Mouse (Mus musculus): ENCODE results near the gene Cyp24a1.

The Cyp24a1 gene

GRCm38 (mm10) chr2:170497091-170497566 is at the start of gene Cyp24a1:
TSS of gene Cyp24a1 (minus strand) at chr2:170497145.
- DNase-seq: peak; percentile 64

DNA sequence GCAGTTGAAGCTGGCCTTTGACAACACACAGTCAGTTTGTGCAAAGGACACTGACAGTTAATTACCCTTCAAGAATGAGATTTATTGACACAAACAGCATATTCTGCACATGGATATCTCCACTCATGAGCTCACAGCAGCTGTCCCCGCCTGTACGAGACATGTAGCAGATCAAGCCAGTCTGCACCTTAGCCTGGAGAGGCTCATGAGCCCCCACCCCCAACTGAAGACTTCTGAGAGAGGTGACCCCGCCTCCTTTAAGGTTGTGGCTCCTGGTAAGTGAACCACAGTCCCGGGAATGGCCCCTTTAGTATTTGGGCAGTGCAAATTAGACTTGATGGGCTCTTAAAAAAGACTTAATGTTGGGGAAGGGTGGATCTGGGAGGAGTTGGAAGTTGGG is 48.8 kb upstream of the Cyp24a1 start:
- DNase-seq: no peak

DNA sequence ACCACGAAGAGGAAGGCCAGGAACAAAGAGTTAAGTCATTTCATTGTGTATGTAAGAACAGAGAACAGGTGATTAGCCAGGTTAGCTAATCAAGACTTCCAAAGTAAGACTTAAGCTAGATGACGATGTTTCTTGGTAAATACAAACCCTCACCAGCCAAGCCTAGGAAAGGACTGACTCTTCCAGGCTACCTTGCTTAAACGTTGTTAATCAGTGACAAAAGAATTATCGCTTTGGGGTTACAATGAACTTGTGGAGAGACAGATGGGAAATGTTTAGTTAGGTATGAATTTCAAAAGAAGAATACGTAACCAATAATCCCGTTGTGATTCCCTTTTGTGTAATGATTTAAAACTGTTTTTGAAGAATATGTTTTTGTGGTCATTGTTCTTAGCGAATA is 48.0 kb upstream of the Cyp24a1 start:
- no peak for DNase-seq

DNA sequence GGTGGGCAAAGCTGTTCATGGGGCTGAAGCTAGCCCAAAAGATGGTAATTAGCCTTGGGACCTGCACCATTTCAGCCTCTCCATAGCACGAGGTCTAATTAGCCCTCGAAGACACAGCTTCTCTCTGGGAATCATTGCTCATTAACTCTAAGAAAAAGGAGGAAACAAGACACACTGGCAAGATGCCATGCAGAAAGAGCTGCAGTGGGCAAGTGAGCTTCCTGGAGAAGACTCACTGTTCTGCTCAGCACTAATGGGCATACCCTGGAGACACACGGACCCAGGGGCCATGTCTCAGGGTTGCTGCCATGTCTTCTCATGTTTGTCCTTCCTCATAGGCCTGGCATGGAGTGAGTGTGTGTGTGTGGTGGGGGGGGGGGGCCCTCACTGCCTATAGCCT is 47.2 kb upstream of the Cyp24a1 start:
- no peak for DNase-seq

- DNase-seq: no peak
Measured at GRCm38 (mm10) chr2:170543625-170544024, 46.7 kb upstream of the Cyp24a1 start.

- DNase-seq: no peak
Measured at GRCm38 (mm10) chr2:170539211-170539610, 42.3 kb upstream of the Cyp24a1 start.

DNA sequence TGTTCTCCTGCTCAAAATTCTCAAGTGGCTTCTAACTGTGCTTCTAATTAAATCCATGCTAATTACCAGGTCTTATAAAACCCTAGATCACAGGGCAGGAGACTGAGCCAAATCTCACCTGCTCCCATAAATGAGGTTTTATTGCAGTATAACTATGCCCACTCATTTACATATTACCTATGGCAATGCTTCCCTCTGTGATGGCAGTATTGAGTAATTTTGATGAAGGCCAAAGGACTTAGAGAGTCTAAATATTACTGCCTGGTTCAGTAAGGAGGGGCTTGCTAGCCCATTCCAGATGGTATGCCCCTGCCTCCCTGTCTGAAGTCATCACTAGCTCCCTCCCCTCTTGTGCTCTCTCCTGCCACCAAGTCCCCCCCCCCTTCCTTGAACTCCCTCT is 38.9 kb upstream of the Cyp24a1 start:
- DNase-seq: no peak

- no peak for DNase-seq
Measured at GRCm38 (mm10) chr2:170534803-170535174, 37.8 kb upstream of the Cyp24a1 start.

DNA sequence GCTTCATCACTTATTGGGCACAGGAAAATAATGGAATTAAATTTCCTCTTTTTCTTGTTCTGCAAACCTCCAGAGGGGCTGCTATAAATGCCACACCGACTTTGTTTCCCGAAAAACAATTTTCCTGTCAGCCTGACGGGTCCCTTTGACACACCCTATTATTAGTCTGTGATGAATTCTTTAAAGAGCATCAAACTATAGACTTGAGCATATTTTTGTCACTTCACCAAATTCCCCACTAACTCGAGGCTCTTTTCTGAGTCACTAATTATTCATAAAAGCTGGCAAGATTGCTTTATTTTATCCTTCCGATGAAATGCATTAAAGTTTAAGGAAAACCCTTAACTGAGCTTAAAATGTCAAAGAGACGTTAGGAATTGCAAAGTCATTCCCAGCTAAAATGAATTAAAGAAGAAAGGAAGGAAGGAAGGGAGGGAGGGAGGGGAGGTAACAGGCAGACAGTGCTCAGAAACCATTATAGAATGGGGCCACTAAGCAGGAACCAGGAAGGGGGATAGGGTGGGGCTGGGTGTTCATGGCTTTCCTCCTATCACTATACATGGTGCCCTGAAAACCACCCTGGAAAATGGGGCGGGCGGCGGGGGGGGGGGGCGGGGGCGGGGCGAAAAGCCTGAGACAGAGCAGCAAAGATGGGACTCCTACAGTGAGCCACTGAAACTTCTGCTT is 37.3 kb upstream of the Cyp24a1 start:
- no peak for DNase-seq

- DNase-seq: no peak
Measured at GRCm38 (mm10) chr2:170530256-170530655, 33.3 kb upstream of the Cyp24a1 start.

DNA sequence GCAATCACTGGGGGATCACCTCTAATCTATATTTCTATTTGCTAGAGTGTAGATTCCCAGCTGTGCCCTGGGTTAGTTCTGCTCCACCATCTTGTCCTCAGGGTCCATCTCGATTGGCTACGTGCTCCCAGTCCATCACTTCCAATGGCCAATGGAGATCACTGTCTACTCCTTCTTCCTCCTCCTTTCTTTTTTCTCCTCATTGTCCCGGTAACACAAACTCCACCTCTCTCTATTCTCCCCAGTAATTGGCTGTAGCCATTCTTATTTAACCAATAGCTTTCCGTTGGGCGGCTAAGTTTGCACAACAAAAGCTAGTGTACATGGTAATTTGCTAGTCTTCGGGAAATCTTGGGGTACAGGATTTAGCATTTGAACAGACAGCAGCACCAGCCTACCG is 32.8 kb upstream of the Cyp24a1 start:
- DNase-seq: no peak

DNA sequence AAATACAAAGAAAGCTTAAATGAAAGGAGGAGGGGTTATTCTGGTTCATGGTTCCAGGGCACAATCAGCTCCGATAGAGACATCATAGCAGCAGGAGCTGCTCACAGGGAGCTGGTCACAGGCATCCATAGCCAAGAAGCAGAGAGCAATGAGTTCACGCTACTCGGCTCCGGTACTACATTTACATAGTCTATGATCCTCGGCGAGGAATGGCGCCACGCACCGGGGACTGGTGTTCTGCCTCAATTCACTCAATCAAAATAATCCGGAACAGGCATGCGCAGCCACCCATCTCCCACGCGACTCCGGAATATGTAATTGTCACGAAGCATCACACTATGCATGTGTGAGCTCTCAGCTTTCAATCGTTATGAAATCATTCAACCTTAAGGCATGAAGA is 31.1 kb upstream of the Cyp24a1 start:
- DNase-seq: no peak

DNA sequence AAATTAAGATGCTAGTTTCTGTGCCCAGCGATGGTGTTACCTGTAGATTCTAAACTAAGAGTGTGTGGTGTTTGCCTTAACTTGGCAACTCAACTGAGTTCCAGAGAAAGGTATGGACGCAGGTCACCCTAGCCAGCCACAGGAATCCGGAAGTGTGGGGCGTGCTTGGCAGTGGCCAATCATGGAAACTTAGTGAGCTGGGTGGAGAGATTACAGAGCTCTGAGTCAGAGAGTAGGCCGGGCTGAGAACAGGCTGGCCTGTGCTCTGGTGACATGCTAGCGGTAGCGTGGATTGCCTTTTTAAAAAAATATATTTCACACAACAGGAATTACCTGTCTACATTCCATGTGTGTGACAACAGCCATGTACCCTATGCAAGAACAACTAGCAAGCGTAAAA is 29.6 kb upstream of the Cyp24a1 start:
- DNase-seq: no peak

GRCm38 (mm10) chr2:170520321-170520971 is 23.5 kb upstream of the Cyp24a1 start:
- DNase-seq: peak; percentile 79

GRCm38 (mm10) chr2:170513756-170514155 is 16.8 kb upstream of the Cyp24a1 start:
- no peak for DNase-seq

GRCm38 (mm10) chr2:170511073-170511891 is 14.3 kb upstream of the Cyp24a1 start:
- DNase-seq: peak; percentile 94

DNA sequence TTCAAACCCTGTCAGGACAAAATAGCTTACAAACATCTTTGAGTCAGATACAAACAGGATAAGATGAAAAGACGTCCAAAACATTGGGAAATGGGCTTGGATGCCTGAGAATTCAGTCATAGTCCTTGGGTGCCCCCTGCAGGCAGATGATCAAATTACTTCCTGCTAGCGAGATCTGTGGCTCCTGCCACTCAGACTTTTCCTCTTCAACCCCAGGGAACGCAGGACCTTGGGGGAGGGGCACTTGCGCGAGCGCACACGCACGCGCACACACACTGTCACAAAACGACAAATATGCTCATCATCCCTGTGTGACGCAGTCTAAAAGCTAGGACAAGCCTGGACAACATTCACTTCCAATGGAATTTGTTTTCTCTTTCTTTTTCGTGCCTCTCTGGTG is 11.9 kb upstream of the Cyp24a1 start:
- peak; percentile 93 for DNase-seq

GRCm38 (mm10) chr2:170507734-170508133 is 10.8 kb upstream of the Cyp24a1 start:
- peak; percentile 88 for DNase-seq

- DNase-seq: no peak
Measured at GRCm38 (mm10) chr2:170503983-170504382, 7.0 kb upstream of the Cyp24a1 start.

DNA sequence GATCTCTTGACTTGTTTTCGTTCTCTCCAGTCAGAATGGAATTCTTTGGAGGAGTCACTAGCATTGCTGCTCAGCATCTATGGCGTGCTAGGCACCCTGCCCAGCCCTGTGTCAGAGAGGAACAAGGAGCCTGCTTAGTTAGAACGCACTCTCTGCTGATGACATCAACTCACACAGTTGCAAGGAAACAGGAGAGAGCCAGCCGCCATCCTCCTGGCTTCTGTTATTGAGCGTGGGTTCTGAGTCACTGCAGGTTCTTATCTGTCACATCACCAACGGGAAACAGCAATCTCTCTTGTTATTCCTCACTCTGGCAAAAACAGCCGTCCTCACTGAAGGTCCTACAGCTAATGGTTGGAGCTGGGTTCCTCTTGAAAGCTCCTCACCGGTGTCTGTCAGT is 6.4 kb upstream of the Cyp24a1 start:
- DNase-seq: no peak

- DNase-seq: no peak
Measured at GRCm38 (mm10) chr2:170498011-170498410, 1.1 kb upstream of the Cyp24a1 start.

GRCm38 (mm10) chr2:170496154-170496930 is 603 bp downstream of the Cyp24a1 start, which contains the start of gene Pfdn4:
TSS of gene Pfdn4 (plus strand) at chr2:170496428.
- peak; percentile 40 for DNase-seq

Data from retina, postnatal 1 day (tissue).